Mouse (Mus musculus) ES-E14 (cell line): ENCODE measurements around the gene Sds.

Source experiments
- CHD2 ChIP-seq: IDR thresholded peaks from 2 replicates; pipeline ENCODE4 v1.6.1; 2014; ENCODE audit warnings: mild to moderate bottlenecking, low read depth, low read length, inconsistent platforms
- HCFC1 ChIP-seq: IDR thresholded peaks from 2 replicates; pipeline ENCODE4 v1.6.1; 2012; ENCODE audit warnings: low read length, inconsistent platforms, borderline replicate concordance; ENCODE audit not compliant: insufficient read depth
- MAFK ChIP-seq: IDR thresholded peaks from 2 replicates; pipeline ENCODE4 v1.6.1; 2014; ENCODE audit warnings: mild to moderate bottlenecking, low read depth, low read length, inconsistent platforms; ENCODE audit not compliant: insufficient read depth
- ZNF384 ChIP-seq: IDR thresholded peaks from 2 replicates; pipeline ENCODE4 v1.6.1; 2012; ENCODE audit warnings: low read depth, low read length, inconsistent platforms

- no peak for TF ChIP-seq MAFK
- no peak for TF ChIP-seq ZNF384
- TF ChIP-seq CHD2, result no peak
- TF ChIP-seq HCFC1, result no peak
Observed at GRCm38 (mm10) chr5:120465062-120465461, 11.3 kb upstream of the Sds start.
